Mouse (Mus musculus) myocyte (in vitro differentiated cells): ENCODE measurements around the gene Mrap.

Source experiments
- CEBPB ChIP-seq: IDR thresholded peaks from 2 replicates; pipeline ENCODE4 v1.6.1; 2011; ENCODE audit warnings: mild to moderate bottlenecking, moderate library complexity; ENCODE audit not compliant: poor library complexity, insufficient read depth, severe bottlenecking
- MAX ChIP-seq: IDR thresholded peaks from one replicate; pipeline ENCODE4 v1.6.1; 2011; ENCODE audit warnings: low read depth, mild to moderate bottlenecking, control low read depth
- MYOD1 ChIP-seq, 3 experiments: IDR thresholded peaks; one replicate each; pipeline ENCODE4 v1.6.1; 2011; ENCODE audit warnings: control low read depth in 2 of 3, low read depth in 2 of 3, mild to moderate bottlenecking in 2 of 3, moderate library complexity in 1 of 3; ENCODE audit not compliant: insufficient read length in 2 of 3, control insufficient read depth in 1 of 3
- POLR2A ChIP-seq: IDR thresholded peaks from one replicate; pipeline ENCODE4 v1.6.1; 2011; ENCODE audit warnings: low read depth, mild to moderate bottlenecking, control low read depth, moderate library complexity; ENCODE audit not compliant: insufficient read length
- REST ChIP-seq: IDR thresholded peaks from one replicate; pipeline ENCODE4 v1.6.1; 2011; ENCODE audit warnings: mild to moderate bottlenecking, control low read depth, moderate library complexity; ENCODE audit not compliant: insufficient read depth, insufficient read length

DNA sequence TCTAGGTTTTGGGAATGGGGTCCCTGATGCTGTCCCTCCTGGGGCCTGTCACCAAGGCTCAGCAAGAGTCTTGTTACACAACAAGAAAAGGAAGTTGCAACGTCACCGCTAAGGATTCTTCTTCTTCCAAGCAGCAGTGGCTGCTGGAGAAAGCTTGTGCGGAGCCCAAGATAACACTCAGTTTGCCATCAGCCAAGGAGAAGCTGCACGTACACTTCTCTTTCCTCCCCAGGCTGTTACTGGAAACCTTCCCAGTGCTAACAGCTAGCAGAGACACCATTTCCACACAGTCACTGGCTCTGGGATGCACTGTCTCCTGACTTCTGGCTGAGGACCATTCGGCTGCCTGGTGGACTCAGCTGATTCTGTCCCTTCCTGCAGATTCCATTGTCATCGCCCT is 9.1 kb downstream of the Mrap start:
- TF ChIP-seq MAX (no peak), MYOD1 (IDR thresholded peaks at IDR 0.05; ENCODE audit: control insufficient read depth in 1 of 3, insufficient read length in 2 of 3, low read depth in 2 of 3) (no peak), CEBPB (no peak), REST (no peak), POLR2A (no peak)
